Mouse (Mus musculus) thymus, adult 2 months (tissue): ENCODE data around the gene Olfr93. TPM values are rescaled to one million over a fixed set of nuclear protein-coding genes. Genes with fewer than 3 reads are reported as not detected.
"Not testable (repeated sequence)": the region's sequence is repeated elsewhere in the genome, so short reads cannot be mapped to it uniquely, and the experiment has no call there.

Experiments used
- DNase-seq: peaks from one replicate; pipeline ENCODE4 v3.0.0; 2021
- H3K27ac ChIP-seq: fragments of 200-500 bp; 2 replicates; pipeline ENCODE4 v1.5.1; 2012; ENCODE audit warnings: low read length, control low read depth; ENCODE audit not compliant: control insufficient read depth, insufficient read depth
- H3K27me3 ChIP-seq: fragments of 200-500 bp; 2 replicates; pipeline ENCODE4 v1.6.1; 2012; ENCODE audit warnings: mild to moderate bottlenecking, low read length, moderate library complexity, mixed read lengths; ENCODE audit not compliant: control insufficient read depth, insufficient read depth
- H3K36me3 ChIP-seq: fragments of 200-500 bp; 2 replicates; pipeline ENCODE4 v1.6.1; 2012; ENCODE audit warnings: mild to moderate bottlenecking, low read length, moderate library complexity; ENCODE audit not compliant: control insufficient read depth, insufficient read depth
- H3K4me1 ChIP-seq: fragments of 200-500 bp; replicated peaks from 2 replicates; pipeline ENCODE4 v1.6.1; 2012; ENCODE audit warnings: low read length; ENCODE audit not compliant: control insufficient read depth, insufficient read depth
- H3K4me3 ChIP-seq: fragments of 200-500 bp; 2 replicates; pipeline ENCODE4 v1.5.1; 2012; ENCODE audit warnings: mild to moderate bottlenecking, low read length, control low read depth, moderate library complexity; ENCODE audit not compliant: control insufficient read depth, insufficient read depth
- CTCF ChIP-seq: fragments of 200-500 bp; IDR thresholded peaks from 2 replicates; pipeline ENCODE4 v1.5.1; 2012; ENCODE audit warnings: mild to moderate bottlenecking, control low read depth, low read length, moderate library complexity, borderline replicate concordance; ENCODE audit not compliant: control insufficient read depth, poor library complexity, insufficient read depth; ENCODE audit errors: extremely low read depth
- POLR2A ChIP-seq: fragments of 200-500 bp; IDR thresholded peaks from 2 replicates; pipeline ENCODE4 v1.6.1; 2012; ENCODE audit warnings: mild to moderate bottlenecking, low read length, control low read depth, moderate library complexity; ENCODE audit not compliant: control insufficient read depth, poor library complexity, insufficient read depth; ENCODE audit errors: extremely low read depth
- WGBS: fragments of 180-500 bp; shearing (Covaris S2); methylation state at CpG from one replicate; pipeline ENCODE4 v1.1.7; 2018; 5-methylcytosine and 5-hydroxymethylcytosine counted together
- polyA plus RNA-seq: library from polyadenylated mRNA; depleted of rRNA; stranded (reverse); fragments of >200 nt; gene quantifications from 2 replicates; pipeline ENCODE4 v1.2.3, GENCODE M21; 2012

Olfr93 gene
- polyA plus RNA-seq, 1 experiment: 0.09 TPM

DNA sequence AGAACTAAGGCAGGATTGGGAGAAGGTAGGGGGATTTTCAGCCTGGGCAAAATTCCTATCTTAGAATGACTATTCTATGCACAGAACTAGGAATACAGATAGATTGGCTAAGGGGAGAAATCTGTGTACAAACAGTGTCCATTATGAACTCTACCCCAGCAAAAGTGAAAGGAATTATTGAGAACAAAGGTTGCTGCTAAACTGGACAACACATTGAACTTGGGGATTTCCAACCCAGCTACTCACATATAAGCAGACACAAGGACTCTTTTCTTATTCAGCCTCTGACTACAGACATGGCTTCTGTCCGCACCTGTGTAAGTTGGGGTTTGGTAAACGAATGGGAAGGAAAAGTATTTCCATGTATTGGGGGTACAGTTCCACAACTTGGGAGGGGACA lies 32.4 kb upstream of the Olfr93 start, which contains the start of gene Ubd:
Gene Ubd, plus strand, starts transcription at position 237 of the 400 bp plus-strand sequence.
- TF ChIP-seq POLR2A: no peak
- no peak for TF ChIP-seq CTCF
- H3K4me1 ChIP-seq: no peaks in the 10 kb centered on the region
- H3K4me3 ChIP-seq: no peak within 1 kb of the TSS

DNA sequence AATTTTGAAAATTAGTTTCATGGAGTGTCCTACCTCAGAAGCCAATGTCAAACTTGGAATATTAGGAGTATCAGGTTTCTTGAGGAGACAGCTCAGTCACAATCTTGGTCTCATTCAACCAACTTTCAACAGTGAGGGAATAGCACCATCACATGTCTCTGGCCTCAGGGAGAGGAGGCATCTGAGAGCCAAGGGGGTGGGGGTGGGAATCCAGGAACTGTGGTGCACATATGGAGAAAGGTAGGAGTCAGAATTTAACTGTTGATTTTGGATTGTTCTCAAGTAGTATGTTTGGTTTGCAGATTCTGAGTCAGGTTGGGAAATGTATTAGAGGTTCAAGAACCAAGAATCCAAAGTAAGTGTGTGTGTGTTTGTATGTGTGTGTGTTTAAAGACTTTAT lies 31.7 kb upstream of the Olfr93 start:
- no peak overlapping the region for H3K4me3 ChIP-seq
- H3K27me3 ChIP-seq: peaks cover 3% of the 10 kb centered on the region; the same call in 1 of the 2 replicates
- no peak for DNase-seq
- H3K36me3 ChIP-seq: no peaks in the 10 kb centered on the region
- no peaks in the 10 kb centered on the region for H3K4me1 ChIP-seq
- H3K27ac ChIP-seq: no peak overlapping the region
- TF ChIP-seq POLR2A (no peak), CTCF (no peak)

More for the DNA sequence above, 32.4 kb upstream of the Olfr93 start, which contains the start of gene Ubd:
- no peak within 1 kb of the TSS for H3K27ac ChIP-seq
- WGBS: 88% methylated on average over 2 of the region's 2 CpGs
- peaks cover 3% of the 10 kb centered on the region; the same call in 1 of the 2 replicates for H3K27me3 ChIP-seq
- DNase-seq: no peak
- no peaks in the 10 kb centered on the region for H3K36me3 ChIP-seq

DNA sequence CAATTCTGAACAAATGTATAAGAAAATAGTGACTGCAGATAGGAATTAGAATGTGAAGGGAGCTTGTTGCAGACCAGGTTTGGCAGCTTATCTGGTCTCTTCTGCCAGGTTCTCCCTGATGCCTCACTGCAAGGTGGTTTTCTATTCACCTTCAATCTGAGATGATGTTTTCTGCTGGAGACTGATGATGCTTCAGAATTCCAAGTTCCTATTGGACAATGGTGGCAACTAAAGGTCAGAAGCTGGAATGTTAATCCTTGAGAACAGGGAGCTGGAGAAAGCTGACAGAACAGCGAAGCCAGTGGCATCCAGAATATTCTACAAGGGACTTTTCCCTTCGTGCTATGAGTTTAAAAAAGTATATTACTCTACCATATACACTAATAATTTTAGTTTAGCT lies 29.4 kb upstream of the Olfr93 start:
- no peak overlapping the region for H3K27ac ChIP-seq
- no peaks in the 10 kb centered on the region for H3K27me3 ChIP-seq
- H3K36me3 ChIP-seq: no peaks in the 10 kb centered on the region
- no peak for DNase-seq
- no peak overlapping the region for H3K4me3 ChIP-seq
- WGBS: 82% methylated on average over 2 of the region's 2 CpGs
- H3K4me1 ChIP-seq: no peaks in the 10 kb centered on the region
- TF ChIP-seq POLR2A (no peak), CTCF (no peak)

DNA sequence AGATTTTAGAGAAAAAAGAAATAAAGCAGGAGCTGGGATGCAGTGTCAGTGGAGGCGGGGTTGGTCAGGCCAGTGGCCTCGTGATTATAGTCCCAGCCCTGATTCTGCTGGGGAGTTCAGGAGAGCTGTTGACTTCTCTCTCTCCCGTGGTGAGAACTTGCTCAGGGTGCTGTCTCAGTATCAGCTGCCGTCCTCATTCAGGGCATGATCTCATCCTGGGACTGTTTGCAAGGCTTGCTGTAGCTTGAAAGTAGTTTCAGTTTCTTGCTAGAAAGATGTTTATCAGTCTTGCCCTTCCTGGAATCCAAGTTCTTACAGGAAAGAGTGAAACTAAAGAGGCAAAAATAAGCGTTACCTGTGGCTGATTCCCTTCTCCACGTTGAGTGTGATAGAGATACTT lies 24.2 kb upstream of the Olfr93 start:
- TF ChIP-seq CTCF: no peak
- TF ChIP-seq POLR2A: no peak
- Histone ChIP-seq H3K4me3 (no peak overlapping the region), H3K36me3 (no peaks in the 10 kb centered on the region), H3K27ac (no peak overlapping the region), H3K27me3 (no peaks in the 10 kb centered on the region), H3K4me1 (no peaks in the 10 kb centered on the region)
- 18% methylated on average over 6 of the region's 6 CpGs for WGBS
- DNase-seq: no peak

DNA sequence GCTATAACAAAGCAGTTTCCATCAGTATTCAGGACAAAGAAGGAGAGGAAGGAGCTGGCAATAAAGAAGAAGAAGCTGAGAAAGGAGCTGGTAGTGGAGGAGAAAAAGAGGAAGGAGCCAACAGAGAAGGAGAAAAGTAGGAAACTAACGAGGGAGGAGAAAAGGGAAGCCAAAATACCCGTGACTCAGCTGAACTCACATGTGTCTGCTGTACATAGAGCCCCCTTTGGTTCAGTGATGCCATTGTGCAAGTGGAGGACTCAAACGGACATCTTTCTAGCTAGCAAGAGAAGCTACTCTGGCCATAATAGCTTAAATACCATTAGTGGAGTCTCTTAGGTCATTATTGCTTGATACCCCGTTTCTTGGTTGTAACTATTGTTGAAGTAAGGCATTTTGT lies 29.9 kb downstream of the Olfr93 start:
- H3K4me1 ChIP-seq, H3K4me3 ChIP-seq, H3K27ac ChIP-seq, H3K27me3 ChIP-seq, H3K36me3 ChIP-seq, DNase-seq: not testable (repeated sequence)
- 34% methylated on average over 4 of the region's 4 CpGs for WGBS

DNA sequence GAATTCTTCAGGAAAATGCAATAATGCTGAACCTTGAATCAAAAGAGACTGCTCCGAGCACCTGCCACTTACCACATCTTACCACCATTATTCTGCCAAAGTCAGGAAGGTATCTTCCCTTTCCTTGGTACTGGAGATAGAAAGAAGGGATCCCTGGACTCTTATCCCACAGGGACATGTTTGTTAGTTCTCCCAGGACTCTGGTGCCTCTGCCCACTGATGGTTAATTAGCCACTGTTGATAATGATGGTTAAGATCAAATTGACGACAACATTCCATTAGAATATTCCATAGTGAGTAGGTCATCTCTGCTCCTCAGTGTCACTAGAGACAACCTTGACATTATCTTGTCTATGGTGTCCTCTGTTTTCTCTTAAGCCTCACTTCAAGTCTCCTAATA lies 41.3 kb downstream of the Olfr93 start, which contains the start of gene Olfr92:
Gene Olfr92, minus strand, starts transcription at position 101 of the 400 bp plus-strand sequence.
- Histone ChIP-seq H3K27ac (no peak within 1 kb of the TSS), H3K27me3 (no peaks in the 10 kb centered on the region), H3K4me1 (no peaks in the 10 kb centered on the region), H3K4me3 (no peak within 1 kb of the TSS), H3K36me3 (no peaks in the 10 kb centered on the region)
- WGBS: 93% methylated on average over 2 of the region's 2 CpGs
- no peak for TF ChIP-seq POLR2A
- no peak for TF ChIP-seq CTCF
- no peak for DNase-seq

DNA sequence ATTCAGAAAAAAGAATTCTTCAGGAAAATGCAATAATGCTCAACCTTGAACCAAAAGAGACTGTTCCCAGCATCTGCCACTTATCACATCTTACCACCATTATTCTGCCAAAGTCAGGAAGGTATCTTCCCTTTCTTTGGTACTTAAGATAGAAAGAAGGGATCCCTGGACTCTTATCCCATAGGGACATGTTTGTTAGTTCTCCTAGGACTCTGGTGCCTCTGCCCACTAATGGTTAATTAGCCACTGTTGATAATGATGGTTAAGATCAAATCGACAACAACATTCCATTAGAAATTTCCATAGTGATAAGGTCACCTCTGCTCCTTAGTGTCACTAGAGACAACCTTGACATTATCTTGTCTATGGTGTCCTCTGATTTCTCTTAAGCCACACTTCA lies 63.1 kb downstream of the Olfr93 start, which contains the start of gene Olfr91:
Gene Olfr91, minus strand, starts transcription at position 101 of the 400 bp plus-strand sequence.
- TF ChIP-seq CTCF (no peak), POLR2A (no peak)
- no peak for DNase-seq
- no peaks in the 10 kb centered on the region for H3K4me1 ChIP-seq
- 98% methylated on average over 1 of the region's 1 CpGs for WGBS
- H3K27me3 ChIP-seq: no peaks in the 10 kb centered on the region
- H3K27ac ChIP-seq: no peak within 1 kb of the TSS
- H3K36me3 ChIP-seq: no peaks in the 10 kb centered on the region
- no peak within 1 kb of the TSS for H3K4me3 ChIP-seq
